Mouse (Mus musculus) bone marrow macrophage, adult 2 months (primary cell): ENCODE measurements around the gene Ppp6r2. TPM values are rescaled to one million over a fixed set of nuclear protein-coding genes. Genes with fewer than 3 reads are reported as not detected.

Source experiments
- H3K27ac ChIP-seq: 2 replicates; pipeline ENCODE4 v1.5.1; 2012; ENCODE audit warnings: low read depth, low read length; ENCODE audit not compliant: insufficient read depth
- H3K4me1 ChIP-seq: 2 replicates; pipeline ENCODE4 v1.6.1; 2012; ENCODE audit warnings: low read length; ENCODE audit not compliant: control insufficient read depth, insufficient read depth
- H3K4me3 ChIP-seq: 2 replicates; pipeline ENCODE4 v1.5.1; 2012; ENCODE audit warnings: mild to moderate bottlenecking, low read length, moderate library complexity; ENCODE audit not compliant: insufficient read depth
- CTCF ChIP-seq: IDR thresholded peaks from 2 replicates; pipeline ENCODE4 v1.5.1; 2012; ENCODE audit warnings: low read depth, mild to moderate bottlenecking, low read length, moderate library complexity
- POLR2A ChIP-seq: IDR thresholded peaks from 2 replicates; pipeline ENCODE4 v1.6.1; 2012; ENCODE audit warnings: mild to moderate bottlenecking, low read depth, low read length, borderline replicate concordance
- polyA plus RNA-seq: library from polyadenylated mRNA; stranded (reverse); fragments of >200 nt; gene quantifications from 2 replicates; pipeline ENCODE4 v1.2.4, GENCODE M21; 2012; ENCODE audit not compliant: missing spikeins, insufficient read depth, insufficient read length

Ppp6r2 gene
- polyA plus RNA-seq, 1 experiment: 31.6 TPM

DNA sequence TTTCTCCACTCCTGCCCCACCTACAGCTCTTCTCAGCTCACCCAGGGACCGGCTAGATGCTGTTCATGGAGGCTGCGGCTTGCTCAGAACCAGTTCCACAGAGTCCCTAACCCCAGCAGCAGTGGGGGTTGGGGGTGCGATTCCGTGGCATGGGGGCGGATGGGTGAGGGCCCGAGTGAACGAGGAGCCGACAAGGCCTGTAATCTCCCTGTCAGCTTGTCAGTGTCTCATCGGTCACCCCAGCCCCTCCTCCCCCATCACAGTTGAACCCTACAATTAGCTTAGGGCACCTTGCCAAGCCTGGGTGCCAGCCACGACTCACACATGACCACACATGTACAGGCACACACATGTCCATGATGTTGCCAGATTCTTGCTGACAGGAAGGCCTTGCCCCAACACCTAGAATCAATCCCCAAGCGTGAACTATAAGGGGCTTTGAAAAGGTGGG, 36.4 kb upstream of the Ppp6r2 start:
- Histone ChIP-seq H3K4me3 (no peak overlapping the region), H3K4me1 (peaks cover 60% of the 10 kb centered on the region)
- TF ChIP-seq CTCF (no peak), POLR2A (no peak)

DNA sequence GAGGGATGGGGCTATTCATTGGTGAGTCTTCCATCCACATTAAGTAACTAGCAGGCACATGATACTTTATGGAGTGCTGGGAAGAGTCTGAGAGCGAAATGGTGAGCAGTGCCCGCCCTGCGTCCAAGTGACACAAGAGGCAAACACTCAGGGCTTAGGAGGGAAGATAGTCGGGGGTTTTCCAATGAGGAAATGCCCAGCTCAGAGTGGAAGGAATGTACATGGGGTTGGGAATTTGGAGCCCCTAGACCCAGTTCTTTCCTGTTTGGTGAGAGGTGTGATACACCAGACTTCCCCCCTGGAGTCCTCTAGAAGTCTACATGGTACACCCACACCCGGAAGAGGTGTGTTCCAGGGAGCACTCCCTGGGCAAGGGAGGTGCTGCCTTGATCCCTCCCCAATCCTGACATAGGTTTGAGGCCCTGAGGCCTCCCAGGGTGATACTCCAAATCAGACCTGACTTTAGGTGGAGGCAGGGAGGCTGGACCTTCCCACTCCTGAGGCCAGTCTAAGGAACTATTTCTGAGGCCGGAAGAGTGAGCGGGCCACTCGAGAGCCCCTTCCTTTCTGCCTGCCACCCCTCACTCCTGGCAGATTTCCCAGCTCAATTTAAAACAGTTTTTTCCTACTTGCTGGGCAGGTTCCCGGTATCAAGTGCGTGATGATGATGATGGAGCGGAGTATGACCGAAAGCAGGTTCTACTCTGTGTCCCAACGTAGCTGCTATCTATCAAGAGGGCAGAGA, 35.8 kb upstream of the Ppp6r2 start:
- Histone ChIP-seq H3K4me1 (peaks cover 55% of the 10 kb centered on the region), H3K27ac (peak overlapping the region; percentile 24; the same call in 1 of the 2 replicates)
- TF ChIP-seq CTCF: no peak
- no peak for TF ChIP-seq POLR2A

More for the DNA sequence above, 36.4 kb upstream of the Ppp6r2 start:
- peak overlapping the region; percentile 24; the same call in 1 of the 2 replicates for H3K27ac ChIP-seq

DNA sequence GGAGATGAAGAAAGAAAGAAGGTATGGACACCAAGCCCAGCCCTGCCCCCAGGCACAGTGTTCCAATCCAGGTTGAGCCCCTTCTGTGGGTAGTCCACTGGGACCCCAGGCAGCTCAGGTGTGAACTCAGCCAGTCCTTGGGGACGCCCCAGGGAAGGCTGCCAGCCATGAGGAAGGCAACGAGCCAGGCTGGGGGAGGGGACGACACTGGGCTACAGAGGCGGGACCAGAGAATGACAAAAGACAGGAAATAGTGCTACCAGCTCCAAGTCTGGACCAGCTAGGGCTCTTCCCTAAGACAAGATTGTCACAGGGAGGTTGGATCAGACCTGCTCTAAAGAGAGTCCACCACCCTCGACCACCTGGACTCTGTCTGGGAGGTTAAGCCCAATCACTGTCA, 34.2 kb upstream of the Ppp6r2 start:
- TF ChIP-seq POLR2A (no peak), CTCF (no peak)
- Histone ChIP-seq H3K27ac (peak overlapping the region; percentile 100), H3K4me1 (peaks cover 44% of the 10 kb centered on the region), H3K4me3 (peak overlapping the region; percentile 62)

More for the DNA sequence above, 35.8 kb upstream of the Ppp6r2 start:
- H3K4me3 ChIP-seq: no peak overlapping the region

DNA sequence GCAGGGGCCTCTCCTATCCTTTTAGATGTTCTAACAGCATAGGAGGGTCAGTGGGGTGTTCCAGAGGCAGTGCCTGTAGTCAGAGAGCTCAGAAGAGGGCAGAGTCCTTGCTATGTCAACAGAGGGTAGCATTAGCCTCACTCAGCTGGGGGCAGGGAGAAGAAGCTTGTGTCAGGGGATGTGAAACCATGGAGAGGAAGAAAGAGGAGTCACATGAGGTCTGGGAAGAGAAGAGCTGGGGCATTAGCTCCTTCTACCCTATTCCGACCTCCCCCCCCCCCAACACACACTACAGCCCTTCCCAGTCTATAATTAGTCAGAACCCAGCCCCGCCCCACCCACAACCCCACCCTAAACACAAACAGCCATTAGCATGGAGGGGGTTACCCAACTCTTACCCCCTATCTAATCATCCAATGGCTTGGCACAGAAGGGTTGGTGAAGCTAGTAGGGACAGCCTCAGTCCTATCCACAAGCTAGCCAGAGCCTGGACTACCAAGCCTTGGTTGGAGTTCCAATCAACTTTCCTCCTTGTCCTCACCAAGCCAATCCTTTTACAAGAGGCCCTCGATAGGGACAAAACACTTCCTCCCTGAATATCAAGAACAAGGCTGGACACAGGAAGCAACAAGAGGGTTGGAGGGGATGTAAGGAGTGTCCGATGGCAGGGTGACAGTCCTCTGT, 33.6 kb upstream of the Ppp6r2 start:
- peak overlapping the region; percentile 77 for H3K4me3 ChIP-seq
- H3K27ac ChIP-seq: peak overlapping the region; percentile 100
- peaks cover 46% of the 10 kb centered on the region for H3K4me1 ChIP-seq
- TF ChIP-seq CTCF: no peak
- TF ChIP-seq POLR2A: no peak

DNA sequence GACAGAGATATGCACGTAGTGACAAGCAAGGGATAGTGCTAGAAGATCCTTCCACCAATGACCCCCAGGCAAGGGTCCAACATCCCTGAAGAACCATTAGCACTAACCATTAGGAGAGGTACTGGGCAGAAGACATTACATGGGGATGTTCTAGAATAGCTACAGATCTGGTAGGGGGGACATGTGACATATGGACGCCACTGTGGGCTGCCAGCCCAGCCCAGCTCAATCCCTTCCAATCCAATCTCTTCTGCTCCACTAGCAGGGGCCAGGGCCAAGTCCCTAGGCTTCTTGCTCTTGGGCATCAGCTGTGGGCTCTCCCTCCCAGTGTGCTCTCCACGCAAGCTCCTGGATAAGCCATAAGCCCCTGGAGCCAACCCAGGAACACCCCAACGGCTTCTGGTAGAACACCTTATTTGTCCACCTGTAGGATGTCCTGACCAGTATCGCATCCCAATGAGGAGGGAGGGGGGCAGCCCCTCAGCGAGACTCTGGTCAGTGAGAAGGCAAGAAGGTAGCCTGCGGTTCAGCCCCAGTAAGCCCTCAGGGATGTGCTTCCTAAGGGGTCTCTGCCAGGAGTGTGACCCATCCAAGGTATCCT, 33.0 kb upstream of the Ppp6r2 start:
- H3K4me3 ChIP-seq: peak overlapping the region; percentile 77
- H3K27ac ChIP-seq: peak overlapping the region; percentile 99
- peaks cover 52% of the 10 kb centered on the region for H3K4me1 ChIP-seq
- TF ChIP-seq CTCF (no peak), POLR2A (no peak)

DNA sequence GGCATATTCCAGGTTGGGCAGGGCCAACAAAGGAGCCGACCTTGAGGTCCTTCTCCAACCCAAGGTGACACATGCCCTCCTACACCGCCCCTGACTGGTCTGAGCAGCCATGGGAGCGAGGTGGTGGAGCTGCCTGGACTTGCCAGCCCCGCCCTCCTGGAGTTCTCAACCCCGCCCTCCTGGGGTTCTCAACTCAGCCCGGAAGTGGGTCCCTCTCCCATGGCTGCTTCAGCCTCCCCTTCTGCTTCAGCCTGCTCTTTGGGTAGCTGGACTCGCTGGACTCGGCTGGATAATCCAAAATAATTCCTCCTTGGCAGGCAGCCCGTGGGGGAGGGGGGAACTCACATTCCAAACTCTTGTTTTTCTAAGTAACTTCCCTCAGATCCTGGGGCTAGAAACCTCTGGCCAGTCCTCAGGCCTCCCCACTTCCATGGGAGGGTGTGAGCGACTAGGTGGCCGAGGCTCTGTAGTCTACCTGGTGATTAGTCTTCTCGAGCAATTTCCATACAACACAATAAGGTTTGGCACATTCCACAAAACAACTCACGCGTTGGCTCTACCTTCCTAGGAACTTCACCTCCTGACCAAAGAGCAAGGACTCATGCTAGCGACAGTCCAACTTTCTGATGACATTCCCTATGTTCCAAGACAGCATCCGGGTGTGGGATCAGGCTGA, 32.3 kb upstream of the Ppp6r2 start:
- no peak for TF ChIP-seq POLR2A
- no peak for TF ChIP-seq CTCF
- H3K27ac ChIP-seq: peak overlapping the region; percentile 99
- H3K4me3 ChIP-seq: peak overlapping the region; percentile 77
- peaks cover 57% of the 10 kb centered on the region for H3K4me1 ChIP-seq

DNA sequence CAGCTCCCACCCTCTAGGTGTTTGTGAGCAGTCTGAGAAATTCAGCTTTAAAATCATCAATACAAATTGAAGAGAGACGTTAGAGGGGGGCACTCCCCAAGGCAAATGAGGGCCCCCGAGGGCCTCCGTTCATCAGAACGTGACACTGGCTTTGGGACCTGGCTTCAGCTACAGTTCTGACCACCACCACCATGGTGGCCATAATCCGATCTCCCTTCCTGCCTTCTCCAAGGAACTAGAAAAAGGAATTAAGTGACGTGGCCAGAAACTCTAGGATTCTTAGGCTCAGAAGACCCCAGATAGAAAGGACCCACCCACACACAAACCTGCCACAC, 31.8 kb upstream of the Ppp6r2 start:
- TF ChIP-seq CTCF (no peak), POLR2A (no peak)
- Histone ChIP-seq H3K27ac (peak overlapping the region; percentile 99), H3K4me1 (peaks cover 56% of the 10 kb centered on the region), H3K4me3 (peak overlapping the region; percentile 77)

DNA sequence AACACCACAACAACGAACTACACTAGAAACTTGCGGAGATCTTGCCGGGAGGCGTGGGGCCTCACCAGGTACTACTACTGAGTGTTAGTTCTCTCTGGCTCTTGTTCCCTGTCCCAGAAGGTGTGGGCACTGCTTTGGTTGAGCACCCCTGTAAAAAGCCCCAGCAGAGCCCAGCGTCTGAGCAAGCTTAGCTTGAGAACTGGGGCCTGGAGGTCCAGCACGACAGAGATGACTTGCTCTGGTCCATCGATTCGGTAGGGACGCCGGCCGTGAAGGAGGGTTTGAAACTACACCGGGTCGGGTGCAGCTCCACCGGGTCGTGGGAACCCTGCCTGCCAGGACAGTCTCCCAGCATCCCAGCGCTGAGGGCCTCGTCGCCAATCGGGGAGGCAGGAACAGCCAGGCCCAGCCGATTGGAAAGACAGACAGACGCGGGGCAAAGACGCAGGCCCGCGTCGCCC, 31.2 kb upstream of the Ppp6r2 start:
- TF ChIP-seq CTCF (no peak), POLR2A (no peak)
- Histone ChIP-seq H3K4me3 (peak overlapping the region; percentile 77), H3K4me1 (peaks cover 51% of the 10 kb centered on the region), H3K27ac (peak overlapping the region; percentile 99)

DNA sequence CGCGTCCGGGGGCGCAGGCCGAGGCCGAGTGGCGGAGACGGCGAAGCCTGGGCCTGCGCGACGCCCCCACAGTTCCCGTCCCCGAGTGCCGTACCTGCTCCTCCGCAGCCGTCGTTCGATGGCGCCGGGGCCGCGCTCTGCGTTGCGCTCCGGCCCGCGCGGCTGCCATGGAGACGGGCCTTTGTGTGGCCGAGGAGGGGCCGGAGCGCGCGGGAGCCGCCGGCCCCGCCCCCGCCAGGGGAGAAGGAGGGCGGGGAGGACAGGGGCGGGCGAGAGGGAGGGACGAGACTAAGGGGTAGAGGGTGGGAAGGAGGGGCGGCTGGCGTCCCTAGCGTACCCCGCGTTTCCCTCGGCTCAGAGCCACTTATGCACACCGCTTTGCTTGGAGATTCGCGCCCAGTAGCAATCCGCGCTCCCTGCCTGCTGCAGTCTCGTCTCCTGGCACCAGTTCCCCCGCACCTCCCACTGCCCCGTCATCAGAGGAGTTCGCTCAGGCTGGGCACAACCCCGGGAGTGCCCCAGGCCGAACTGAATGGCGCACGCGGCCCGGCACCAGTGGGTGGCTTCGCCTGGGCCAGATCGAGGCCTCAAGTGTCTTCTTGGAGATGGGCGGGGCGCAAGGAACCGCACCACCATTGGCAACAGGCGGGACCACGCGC, 30.7 kb upstream of the Ppp6r2 start, which contains the start of gene Plxnb2:
Gene Plxnb2, minus strand, starts transcription at position 218 of the 659 bp plus-strand sequence.
- Histone ChIP-seq H3K4me3 (peak within 1 kb of the TSS; percentile 77), H3K4me1 (peaks cover 45% of the 10 kb centered on the region), H3K27ac (peak within 1 kb of the TSS; percentile 99)
- TF ChIP-seq POLR2A (no peak), CTCF (no peak)
